Mouse (Mus musculus) limb, embryonic 13.5 days (tissue): Measurements from ENCODE around the gene Cnga3. TPM values are rescaled to one million over a fixed set of nuclear protein-coding genes. Genes with fewer than 3 reads are reported as not detected.

Experiments used
- ATAC-seq: fragments of 200-750 bp; cut with Nextera tagmentation; 2 replicates; pipeline ENCODE4 v1.8.0; 2017; ENCODE audit warnings: low read depth, moderate number of reproducible peaks, moderate TSS enrichment; ENCODE audit not compliant: low FRiP score
- H3K27ac ChIP-seq: fragments of 300-500 bp; sonication (generic); 2 replicates; pipeline ENCODE4 v1.5.1; 2015; ENCODE audit warnings: inconsistent platforms, mild to moderate bottlenecking, moderate library complexity
- H3K27me3 ChIP-seq: fragments of 300-500 bp; sonication (generic); 2 replicates; pipeline ENCODE4 v1.6.1; 2015; ENCODE audit warnings: mild to moderate bottlenecking, inconsistent platforms
- H3K36me3 ChIP-seq: fragments of 300-500 bp; sonication (generic); 2 replicates; pipeline ENCODE4 v1.6.1; 2015; ENCODE audit warnings: inconsistent platforms, mild to moderate bottlenecking, moderate library complexity
- H3K4me1 ChIP-seq: fragments of 300-500 bp; sonication (generic); 2 replicates; pipeline ENCODE4 v1.6.1; 2015; ENCODE audit warnings: inconsistent platforms
- H3K4me2 ChIP-seq: fragments of 300-500 bp; sonication (generic); replicated peaks from 2 replicates; pipeline ENCODE4 v1.6.1; 2015; ENCODE audit warnings: inconsistent platforms, mild to moderate bottlenecking, moderate library complexity
- H3K4me3 ChIP-seq: fragments of 300-500 bp; sonication (generic); 2 replicates; pipeline ENCODE4 v1.5.1; 2015; ENCODE audit warnings: moderate library complexity, mild to moderate bottlenecking, inconsistent platforms
- H3K9ac ChIP-seq: fragments of 300-500 bp; sonication (generic); 2 replicates; pipeline ENCODE4 v1.6.1; 2015; ENCODE audit warnings: mild to moderate bottlenecking, inconsistent platforms
- H3K9me3 ChIP-seq: fragments of 300-500 bp; sonication (generic); 2 replicates; pipeline ENCODE4 v1.6.1; 2016; ENCODE audit warnings: inconsistent platforms
- WGBS: fragments of 180-500 bp; shearing (Covaris S2); methylation state at CpG from one replicate; pipeline ENCODE4 v1.1.7; 2015; 5-methylcytosine and 5-hydroxymethylcytosine counted together
- polyA plus RNA-seq: library from polyadenylated mRNA; unstranded; fragments of >200 nt; fragmentation: Nextera tagmentation; extraction: Ambion mirVana; gene quantifications from 2 replicates; pipeline ENCODE4 v1.2.1, GENCODE M21; 2015

Cnga3 gene
- not detected in 2 replicates for polyA plus RNA-seq

DNA sequence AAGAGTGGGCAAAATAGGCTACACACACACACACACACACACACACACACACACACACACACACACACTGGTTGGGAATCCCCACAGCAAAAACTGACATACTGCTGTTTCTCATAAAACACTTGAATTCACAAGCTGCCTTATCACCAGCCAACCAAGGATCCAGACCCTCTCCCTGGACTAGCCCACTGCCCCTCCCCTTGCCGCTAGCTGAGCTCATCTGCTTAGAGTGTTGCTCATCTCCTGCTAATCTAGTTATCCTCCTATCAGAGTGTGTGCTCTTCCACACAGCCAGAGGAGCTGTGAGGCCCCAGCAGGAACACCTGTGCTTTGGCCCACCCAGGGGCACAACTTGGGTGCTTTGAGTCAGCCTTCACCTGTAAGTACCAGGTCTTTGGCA is at the start of gene Cnga3:
Gene Cnga3, plus strand, starts transcription at position 291 of the 400 bp plus-strand sequence.
- no peaks in the 10 kb centered on the region for H3K36me3 ChIP-seq
- no peak within 1 kb of the TSS for H3K4me3 ChIP-seq
- no peak within 1 kb of the TSS for H3K9ac ChIP-seq
- WGBS: 55% methylated on average over 1 of the region's 1 CpGs
- no peak within 1 kb of the TSS for H3K4me2 ChIP-seq
- H3K4me1 ChIP-seq: no peaks in the 10 kb centered on the region
- H3K27ac ChIP-seq: no peak within 1 kb of the TSS
- no peaks in the 10 kb centered on the region for H3K27me3 ChIP-seq
- H3K9me3 ChIP-seq: no peaks in the 10 kb centered on the region
- no peak for ATAC-seq

DNA sequence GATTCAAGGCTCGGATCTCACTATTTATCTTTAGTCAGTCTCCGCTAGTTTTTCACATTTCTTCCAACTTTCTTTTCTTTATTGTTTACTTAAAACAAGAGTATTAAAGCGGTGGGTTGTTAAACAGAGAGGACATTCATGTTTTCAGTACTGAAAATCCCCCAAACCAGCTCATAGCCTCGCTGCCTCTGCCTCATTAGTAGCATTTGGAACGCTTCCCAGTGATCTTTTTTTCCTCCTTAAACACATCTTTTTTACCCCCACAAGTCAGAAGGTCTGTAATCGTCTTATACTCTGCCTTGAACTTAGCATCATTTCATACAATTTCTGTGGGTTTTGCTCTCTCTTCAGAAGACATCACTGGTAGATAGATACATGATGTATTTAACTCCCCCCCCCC is 48.2 kb upstream of the Cnga3 start:
- no peak overlapping the region; the same call in 1 of the 2 replicates for H3K27ac ChIP-seq
- 42% methylated on average over 6 of the region's 6 CpGs for WGBS
- H3K9ac ChIP-seq: no peak overlapping the region
- H3K9me3 ChIP-seq: 0 out of 2 replicates have a peak, but pooled peaks cover under 1% of the 10 kb centered on the region
- no peaks in the 10 kb centered on the region for H3K27me3 ChIP-seq
- no peaks in the 10 kb centered on the region; the same call in 1 of the 2 replicates for H3K4me1 ChIP-seq
- no peak overlapping the region for H3K4me2 ChIP-seq
- H3K4me3 ChIP-seq: no peak overlapping the region
- no peaks in the 10 kb centered on the region for H3K36me3 ChIP-seq
- ATAC-seq: no peak

DNA sequence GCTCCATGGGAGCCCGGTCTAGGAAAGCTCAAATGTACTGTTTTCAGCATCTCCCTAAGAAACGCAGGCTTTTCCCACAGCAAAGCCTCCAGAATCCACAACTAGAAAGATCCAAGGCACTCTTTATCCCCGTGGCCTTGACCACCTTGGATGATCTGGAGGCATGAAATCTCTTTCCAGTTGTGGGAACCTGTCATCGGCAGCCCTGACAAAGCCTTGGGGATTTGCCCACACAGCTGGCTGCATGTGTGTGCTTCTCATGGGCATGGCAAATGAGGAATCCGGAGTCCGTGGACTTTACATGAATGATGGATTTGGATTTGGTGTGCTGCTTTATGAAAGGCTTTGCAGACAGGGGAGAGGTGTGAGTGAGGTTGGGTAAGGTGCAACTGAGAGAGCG is 46.3 kb upstream of the Cnga3 start:
- no peaks in the 10 kb centered on the region for H3K9me3 ChIP-seq
- no peak; the same call in 1 of the 2 replicates for ATAC-seq
- WGBS: 68% methylated on average over 7 of the region's 7 CpGs
- H3K4me2 ChIP-seq: no peak overlapping the region
- H3K27ac ChIP-seq: no peak overlapping the region
- no peaks in the 10 kb centered on the region; the same call in 1 of the 2 replicates for H3K4me1 ChIP-seq
- no peaks in the 10 kb centered on the region for H3K27me3 ChIP-seq
- no peaks in the 10 kb centered on the region for H3K36me3 ChIP-seq
- H3K9ac ChIP-seq: no peak overlapping the region
- no peak overlapping the region for H3K4me3 ChIP-seq

DNA sequence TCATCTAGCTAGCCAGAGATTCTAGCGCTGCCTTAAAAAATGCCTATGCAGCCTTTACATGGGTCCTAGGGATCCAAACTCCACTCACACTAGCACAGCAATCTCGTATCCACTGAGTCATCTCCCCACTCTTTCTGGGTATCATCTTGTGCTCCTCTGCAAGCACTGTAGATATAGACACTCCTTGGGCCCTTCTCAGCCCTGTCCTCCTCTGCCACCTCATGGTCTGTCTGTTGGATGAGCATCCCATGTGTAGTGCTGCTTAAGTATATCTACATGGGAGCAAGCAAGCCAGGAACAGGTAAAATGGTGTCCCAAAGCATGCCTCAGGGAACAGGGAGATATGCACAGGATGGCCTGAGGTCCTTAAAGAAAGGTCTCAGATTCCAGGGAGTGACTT is 36.4 kb upstream of the Cnga3 start:
- Histone ChIP-seq H3K36me3 (no peaks in the 10 kb centered on the region), H3K9ac (no peak overlapping the region), H3K9me3 (no peaks in the 10 kb centered on the region), H3K4me3 (no peak overlapping the region), H3K27me3 (no peaks in the 10 kb centered on the region), H3K4me1 (no peaks in the 10 kb centered on the region), H3K4me2 (no peak overlapping the region), H3K27ac (no peak overlapping the region)
- no peak for ATAC-seq
- WGBS: 86% methylated on average over 2 of the region's 2 CpGs

DNA sequence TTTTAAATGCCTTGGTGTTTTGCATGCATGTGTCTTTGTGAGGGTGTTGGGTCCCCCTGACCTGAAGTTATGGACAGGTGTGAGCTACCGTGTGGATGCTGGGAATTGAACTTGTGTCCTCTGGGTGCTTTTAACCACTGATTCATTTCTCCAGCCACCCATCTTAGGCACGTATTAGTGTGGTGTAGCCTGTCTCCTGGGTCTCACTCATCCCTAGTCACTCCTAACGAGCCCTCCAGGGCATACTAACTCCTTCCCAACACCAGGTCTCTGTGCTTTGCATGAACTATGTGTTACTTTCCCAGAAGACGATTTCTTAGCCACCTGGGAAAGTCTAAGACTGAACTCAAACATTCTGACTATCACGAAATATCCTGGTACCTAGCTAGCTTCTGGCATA is 34.4 kb upstream of the Cnga3 start:
- Histone ChIP-seq H3K9me3 (no peaks in the 10 kb centered on the region), H3K9ac (no peak overlapping the region), H3K4me3 (no peak overlapping the region), H3K27ac (no peak overlapping the region), H3K4me2 (no peak overlapping the region), H3K4me1 (no peaks in the 10 kb centered on the region), H3K36me3 (no peaks in the 10 kb centered on the region), H3K27me3 (no peaks in the 10 kb centered on the region)
- WGBS: 61% methylated on average over 5 of the region's 5 CpGs
- ATAC-seq: no peak

DNA sequence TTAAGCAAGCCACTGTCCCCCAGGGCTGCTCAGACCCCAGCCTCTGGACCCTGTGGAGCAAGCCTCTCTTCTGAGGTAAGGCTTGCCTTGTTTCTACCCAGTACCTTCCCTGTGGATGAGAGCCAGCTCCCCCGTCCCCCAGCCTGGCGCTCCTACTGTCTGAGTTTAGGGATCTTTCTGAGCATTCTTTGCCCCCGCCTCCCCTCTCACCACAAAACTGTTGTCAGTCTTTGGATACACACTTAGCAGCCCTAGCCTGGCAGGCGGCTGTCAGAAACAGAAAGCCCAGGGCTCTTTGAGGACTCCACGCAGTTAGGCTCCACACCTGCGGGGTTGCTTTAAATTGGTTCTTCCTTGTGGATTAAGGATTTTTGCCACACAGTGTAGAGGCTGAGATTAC is 27.2 kb upstream of the Cnga3 start:
- no peak overlapping the region for H3K4me2 ChIP-seq
- ATAC-seq: no peak

DNA sequence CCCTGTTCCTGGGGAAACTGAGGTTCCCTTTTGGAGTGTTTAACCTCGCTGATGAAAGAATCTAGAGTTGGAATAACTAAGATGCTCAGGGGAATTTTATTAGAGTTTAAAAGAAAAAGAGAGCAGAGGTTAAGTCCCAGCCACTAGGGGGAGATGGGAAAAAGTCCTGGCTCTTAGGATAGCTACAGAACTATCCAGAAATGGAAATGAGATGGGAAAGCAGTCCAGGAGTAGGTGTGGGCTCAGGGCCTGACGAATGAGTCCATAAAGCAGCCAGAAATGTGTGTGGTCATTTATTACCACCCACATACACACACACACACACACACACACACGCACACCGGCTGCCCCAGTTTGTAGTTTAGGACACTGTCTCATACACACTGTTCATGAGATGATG is 19.6 kb upstream of the Cnga3 start:
- Histone ChIP-seq H3K9ac (no peak overlapping the region), H3K27me3 (no peaks in the 10 kb centered on the region), H3K4me3 (no peak overlapping the region), H3K4me2 (no peak overlapping the region), H3K36me3 (no peaks in the 10 kb centered on the region), H3K4me1 (no peaks in the 10 kb centered on the region), H3K9me3 (no peaks in the 10 kb centered on the region; the same call in 1 of the 2 replicates), H3K27ac (no peak overlapping the region)
- no peak for ATAC-seq
- 58% methylated on average over 4 of the region's 4 CpGs for WGBS

More for the DNA sequence above, 27.2 kb upstream of the Cnga3 start:
- Histone ChIP-seq H3K27me3 (no peaks in the 10 kb centered on the region), H3K9me3 (no peaks in the 10 kb centered on the region; the same call in 1 of the 2 replicates), H3K4me1 (peaks cover 22% of the 10 kb centered on the region; the same call in 1 of the 2 replicates), H3K9ac (no peak overlapping the region), H3K27ac (no peak overlapping the region), H3K36me3 (no peaks in the 10 kb centered on the region), H3K4me3 (no peak overlapping the region)
- 68% methylated on average over 6 of the region's 6 CpGs for WGBS

DNA sequence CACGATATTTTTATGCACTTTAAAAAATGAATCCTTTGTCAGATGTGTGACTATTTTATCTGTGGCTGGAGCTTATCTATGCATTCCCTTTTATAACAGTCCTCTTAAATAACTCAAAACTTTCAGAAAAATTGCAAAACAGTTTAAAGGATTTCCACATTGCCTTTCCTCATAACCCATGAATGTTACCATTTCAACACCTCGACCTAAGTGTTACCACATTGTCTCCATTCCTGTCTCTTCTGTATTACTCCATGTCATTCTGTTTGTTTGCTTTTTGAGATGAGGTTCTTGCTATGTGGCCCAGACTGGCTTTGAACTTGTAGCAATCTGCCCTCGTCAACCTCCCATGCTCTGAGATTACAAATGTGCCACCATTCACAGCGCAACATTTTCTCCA is 12.8 kb upstream of the Cnga3 start:
- H3K4me2 ChIP-seq: no peak overlapping the region
- no peak for ATAC-seq
- WGBS: 88% methylated on average over 4 of the region's 4 CpGs

DNA sequence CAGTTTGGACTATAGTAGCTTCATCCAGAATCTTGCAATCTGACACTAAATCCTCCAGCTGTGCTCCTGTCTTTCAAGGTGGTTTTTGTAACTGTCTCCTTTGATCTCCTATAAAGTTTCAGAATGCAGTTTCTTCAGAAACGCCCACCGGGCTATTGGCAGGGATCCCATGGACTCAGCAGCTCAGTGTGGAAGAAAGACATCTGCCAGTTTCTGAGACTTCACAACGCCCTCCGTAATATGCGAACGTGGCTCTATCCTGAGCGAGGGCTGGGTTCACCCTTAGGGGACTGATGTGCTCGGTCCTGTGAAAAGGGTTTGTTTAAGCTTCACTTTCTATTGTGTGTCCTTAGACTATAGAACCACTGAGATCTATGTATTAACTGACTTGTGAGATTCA is 6.5 kb upstream of the Cnga3 start:
- no peak overlapping the region for H3K4me2 ChIP-seq
- H3K27me3 ChIP-seq: no peaks in the 10 kb centered on the region
- H3K36me3 ChIP-seq: no peaks in the 10 kb centered on the region
- H3K4me3 ChIP-seq: no peak overlapping the region
- no peaks in the 10 kb centered on the region for H3K4me1 ChIP-seq
- whole genome bisulfite sequencing: 65% methylated on average over 8 of the region's 8 CpGs
- no peak for ATAC-seq
- H3K9ac ChIP-seq: no peak overlapping the region
- H3K27ac ChIP-seq: no peak overlapping the region
- no peaks in the 10 kb centered on the region for H3K9me3 ChIP-seq

More for the DNA sequence above, 12.8 kb upstream of the Cnga3 start:
- Histone ChIP-seq H3K4me3 (no peak overlapping the region), H3K9ac (no peak overlapping the region), H3K36me3 (no peaks in the 10 kb centered on the region), H3K27ac (no peak overlapping the region), H3K4me1 (no peaks in the 10 kb centered on the region), H3K27me3 (no peaks in the 10 kb centered on the region), H3K9me3 (no peaks in the 10 kb centered on the region)

DNA sequence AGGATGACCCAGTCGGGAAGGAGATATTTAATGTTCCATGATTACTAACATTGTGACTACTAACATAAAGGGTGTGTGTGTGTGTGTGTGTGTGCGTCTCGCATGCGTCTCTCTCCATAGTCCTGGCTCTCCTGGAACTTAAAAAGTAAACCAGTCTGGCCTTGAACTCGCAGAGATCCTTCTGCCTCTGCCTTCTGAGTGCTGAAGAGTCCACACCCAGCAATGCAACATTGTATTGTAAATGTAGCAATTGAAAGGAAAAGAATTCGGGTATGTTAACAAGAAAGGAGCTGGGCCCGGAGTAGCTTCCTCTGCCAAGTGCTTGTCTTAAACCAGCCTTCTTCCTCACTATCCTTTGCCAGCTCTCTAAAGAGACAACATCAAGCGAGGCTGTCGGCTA is 1.9 kb upstream of the Cnga3 start:
- Histone ChIP-seq H3K9me3 (no peaks in the 10 kb centered on the region), H3K4me3 (no peak overlapping the region), H3K4me2 (no peak overlapping the region), H3K27ac (no peak overlapping the region), H3K9ac (no peak overlapping the region), H3K36me3 (no peaks in the 10 kb centered on the region), H3K4me1 (no peaks in the 10 kb centered on the region), H3K27me3 (no peaks in the 10 kb centered on the region)
- WGBS: 88% methylated on average over 9 of the region's 9 CpGs
- no peak for ATAC-seq

DNA sequence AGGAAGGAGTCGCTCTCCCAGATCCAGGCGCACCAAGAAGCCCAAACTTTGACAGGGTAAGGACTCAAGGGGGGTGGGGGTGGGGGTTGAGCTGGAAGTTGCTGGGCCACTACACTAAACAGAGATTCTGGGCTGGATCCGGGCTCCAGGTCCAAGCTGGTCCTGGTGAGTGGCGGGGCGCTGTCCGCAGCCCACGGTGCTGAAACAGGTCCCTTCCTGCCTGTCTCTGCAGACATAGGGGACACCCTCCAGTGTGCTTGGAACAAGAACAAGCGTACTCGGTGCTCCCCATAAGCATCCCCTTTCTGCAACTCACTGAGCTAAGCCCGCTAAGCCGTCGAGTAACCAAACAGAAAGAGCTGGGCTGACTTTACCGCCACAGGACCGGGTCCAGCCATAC is 4.2 kb downstream of the Cnga3 start:
- WGBS: 6% methylated on average over 14 of the region's 14 CpGs
- ATAC-seq: peak; percentile 36; the same call in 1 of the 2 replicates
- Histone ChIP-seq H3K4me1 (no peaks in the 10 kb centered on the region), H3K9me3 (no peaks in the 10 kb centered on the region), H3K4me2 (no peak overlapping the region), H3K36me3 (no peaks in the 10 kb centered on the region), H3K9ac (no peak overlapping the region), H3K27me3 (no peaks in the 10 kb centered on the region), H3K27ac (no peak overlapping the region), H3K4me3 (no peak overlapping the region)

DNA sequence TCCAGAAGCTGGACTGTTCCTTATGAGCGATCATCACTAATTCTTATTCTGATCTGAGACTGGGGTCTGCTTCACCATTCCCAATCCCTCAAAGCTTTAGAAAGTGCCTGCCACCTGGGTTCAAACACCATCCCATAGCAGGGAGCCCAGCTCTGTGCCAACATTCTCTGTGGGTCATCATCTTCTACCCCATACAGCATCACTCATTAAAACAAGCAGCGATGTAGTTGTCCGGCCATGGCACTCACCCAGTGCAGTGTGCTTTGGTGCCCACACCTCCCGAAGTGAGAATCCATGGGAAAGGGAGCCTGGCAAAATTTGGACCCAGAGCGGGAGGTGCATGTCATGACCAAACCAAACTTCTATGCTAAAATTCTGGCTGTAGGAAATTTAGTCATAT is 5.4 kb downstream of the Cnga3 start:
- Histone ChIP-seq H3K4me1 (no peaks in the 10 kb centered on the region), H3K9ac (no peak overlapping the region), H3K27me3 (no peaks in the 10 kb centered on the region), H3K36me3 (no peaks in the 10 kb centered on the region), H3K4me3 (no peak overlapping the region), H3K4me2 (no peak overlapping the region), H3K27ac (no peak overlapping the region), H3K9me3 (no peaks in the 10 kb centered on the region)
- 85% methylated on average over 5 of the region's 5 CpGs for WGBS
- ATAC-seq: no peak

DNA sequence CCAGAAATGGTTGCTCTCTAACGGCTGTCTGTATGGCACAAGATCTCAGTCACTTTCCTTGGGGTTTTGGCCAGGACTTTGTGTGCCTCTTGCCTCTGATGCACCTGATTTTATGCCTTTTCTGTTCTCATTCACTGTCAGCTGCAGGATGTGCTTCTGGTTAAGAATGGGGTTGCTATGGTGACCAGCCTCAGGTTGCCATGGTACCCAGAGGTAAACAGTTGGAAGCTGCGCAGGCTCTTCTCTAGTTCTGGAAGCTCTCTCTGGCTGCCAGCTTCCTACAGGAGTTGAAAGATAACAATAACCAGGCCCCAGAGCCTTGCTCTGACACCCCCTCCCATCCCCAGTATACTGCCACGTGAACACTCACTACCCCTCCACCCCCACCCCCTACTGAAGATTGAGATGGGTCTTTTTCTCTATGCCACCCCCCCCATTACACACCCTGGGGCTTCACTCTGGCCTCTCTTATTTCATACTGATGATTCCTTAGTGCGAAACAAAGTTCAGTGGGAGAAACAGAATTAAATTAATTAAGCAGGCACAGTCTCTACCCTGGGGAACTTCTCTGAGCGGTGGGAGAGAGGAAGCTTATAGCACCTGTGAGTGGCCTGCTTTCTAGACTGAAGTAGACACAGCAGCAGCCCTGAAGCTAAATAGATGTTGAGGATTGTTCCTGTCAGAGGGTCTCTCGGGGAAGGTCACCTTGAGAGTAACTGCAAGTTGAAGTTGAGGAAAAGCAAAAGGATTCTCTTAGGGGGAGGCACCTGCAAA is 6.1 kb downstream of the Cnga3 start:
- Histone ChIP-seq H3K27ac (no peak overlapping the region), H3K9ac (no peak overlapping the region), H3K27me3 (no peaks in the 10 kb centered on the region), H3K4me2 (no peak overlapping the region), H3K4me3 (no peak overlapping the region), H3K9me3 (no peaks in the 10 kb centered on the region), H3K4me1 (no peaks in the 10 kb centered on the region), H3K36me3 (no peaks in the 10 kb centered on the region)
- ATAC-seq: no peak
- WGBS: 48% methylated on average over 6 of the region's 6 CpGs
